Mouse (Mus musculus) kidney, embryonic 14.5 days (tissue): Measurements from ENCODE around the gene Olfr576. TPM values are rescaled to one million over a fixed set of nuclear protein-coding genes. Genes with fewer than 3 reads are reported as not detected.

Experiments
- ATAC-seq: fragments of 200-750 bp; cut with Nextera tagmentation; 2 replicates; pipeline ENCODE4 v1.8.0; 2017; ENCODE audit warnings: moderate number of reproducible peaks, mild to moderate bottlenecking, moderate TSS enrichment, moderate library complexity; ENCODE audit not compliant: low FRiP score, low TSS enrichment
- H3K27ac ChIP-seq: fragments of 300-500 bp; sonication (generic); 2 replicates; pipeline ENCODE4 v1.5.1; 2014; ENCODE audit warnings: low read depth, mild to moderate bottlenecking, low read length, moderate library complexity, mixed read lengths
- H3K27me3 ChIP-seq: fragments of 300-500 bp; sonication (generic); 2 replicates; pipeline ENCODE4 v1.6.1; 2014; ENCODE audit warnings: mild to moderate bottlenecking, low read length; ENCODE audit not compliant: control insufficient read depth, insufficient read depth
- H3K36me3 ChIP-seq: fragments of 300-500 bp; sonication (generic); 2 replicates; pipeline ENCODE4 v1.6.1; 2014; ENCODE audit warnings: low read length, mixed read lengths; ENCODE audit not compliant: control insufficient read depth, insufficient read depth
- H3K4me1 ChIP-seq: fragments of 300-500 bp; sonication (generic); 2 replicates; pipeline ENCODE4 v1.6.1; 2014; ENCODE audit warnings: low read length, mixed read lengths; ENCODE audit not compliant: control insufficient read depth, insufficient read depth
- H3K4me2 ChIP-seq: fragments of 300-500 bp; sonication (generic); replicated peaks from 2 replicates; pipeline ENCODE4 v1.6.1; 2014; ENCODE audit warnings: low read depth, mild to moderate bottlenecking, low read length
- H3K4me3 ChIP-seq: fragments of 300-500 bp; sonication (generic); 2 replicates; pipeline ENCODE4 v1.5.1; 2014; ENCODE audit warnings: mild to moderate bottlenecking, low read length
- H3K9ac ChIP-seq: fragments of 300-500 bp; sonication (generic); 2 replicates; pipeline ENCODE4 v1.6.1; 2014; ENCODE audit warnings: low read depth, mild to moderate bottlenecking, low read length, moderate library complexity
- H3K9me3 ChIP-seq: fragments of 300-500 bp; sonication (generic); 2 replicates; pipeline ENCODE4 v1.6.1; 2016; ENCODE audit warnings: low read length; ENCODE audit not compliant: control insufficient read depth
- WGBS: fragments of 180-500 bp; shearing (Covaris S2); extraction: QIAGEN DNeasy Blood & Tissue Kit; methylation state at CpG from one replicate; pipeline ENCODE4 v1.1.7; 2014; 5-methylcytosine and 5-hydroxymethylcytosine counted together
- polyA plus RNA-seq: library from polyadenylated mRNA; unstranded; fragments of >200 nt; fragmentation: Nextera tagmentation; extraction: Ambion mirVana; gene quantifications from 2 replicates; pipeline ENCODE4 v1.2.1, GENCODE M21; 2014

The Olfr576 gene
- polyA plus RNA-seq, 1 experiment from 2014 or later: not detected

DNA sequence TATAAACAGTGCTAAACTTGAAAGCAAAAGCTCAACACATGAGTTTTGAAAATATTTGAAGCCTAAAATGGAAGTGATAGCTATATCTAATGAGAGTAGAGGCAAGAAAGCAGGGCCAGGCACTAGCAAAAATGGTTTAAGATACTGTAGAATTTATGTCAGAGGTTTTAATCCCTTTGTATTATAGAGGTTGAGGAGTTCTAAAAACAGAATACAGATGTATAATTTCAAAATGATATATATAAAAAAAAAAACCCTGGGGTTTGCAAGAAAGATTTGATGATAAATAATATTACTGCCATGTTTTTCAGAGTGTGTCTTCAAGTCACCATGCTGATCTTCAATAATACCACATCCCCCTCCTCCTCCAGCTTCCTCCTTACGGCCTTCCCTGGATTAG is 14.3 kb upstream of the Olfr576 start, which contains the start of gene Olfr574:
Gene Olfr574, plus strand, starts transcription at position 301 of the 400 bp plus-strand sequence.
- Histone ChIP-seq H3K27me3 (no peaks in the 10 kb centered on the region), H3K4me2 (no peak within 1 kb of the TSS), H3K27ac (no peak within 1 kb of the TSS), H3K4me3 (no peak within 1 kb of the TSS), H3K9ac (no peak within 1 kb of the TSS), H3K4me1 (no peaks in the 10 kb centered on the region), H3K9me3 (no peaks in the 10 kb centered on the region), H3K36me3 (no peaks in the 10 kb centered on the region)
- 87% methylated on average over 1 of the region's 1 CpGs for WGBS
- no peak for ATAC-seq

- ATAC-seq: no peak
These were observed 11.7 kb upstream of the Olfr576 start for GRCm38 (mm10) chr7:102950732-102951131.

GRCm38 (mm10) chr7:102958137-102958536 is 4.3 kb upstream of the Olfr576 start:
- H3K36me3 ChIP-seq: no peaks in the 10 kb centered on the region
- H3K27ac ChIP-seq: no peak overlapping the region
- H3K4me3 ChIP-seq: no peak overlapping the region
- ATAC-seq: no peak
- H3K9ac ChIP-seq: no peak overlapping the region
- WGBS: 70% methylated on average over 3 of the region's 3 CpGs
- H3K4me2 ChIP-seq: no peak overlapping the region
- no peaks in the 10 kb centered on the region for H3K4me1 ChIP-seq
- H3K9me3 ChIP-seq: no peaks in the 10 kb centered on the region
- H3K27me3 ChIP-seq: no peaks in the 10 kb centered on the region

More at GRCm38 (mm10) chr7:102950732-102951131, 11.7 kb upstream of the Olfr576 start:
- Histone ChIP-seq H3K27me3 (no peaks in the 10 kb centered on the region), H3K4me3 (no peak overlapping the region), H3K27ac (no peak overlapping the region), H3K9ac (no peak overlapping the region), H3K36me3 (no peaks in the 10 kb centered on the region), H3K4me2 (no peak overlapping the region), H3K4me1 (no peaks in the 10 kb centered on the region), H3K9me3 (no peaks in the 10 kb centered on the region)
- 68% methylated on average over 1 of the region's 1 CpGs for WGBS

GRCm38 (mm10) chr7:102958593-102958992 is 3.9 kb upstream of the Olfr576 start, which contains the start of gene Olfr575:
Gene Olfr575, minus strand, starts transcription at chr7:102958775.
- ATAC-seq: no peak
- Histone ChIP-seq H3K27ac (no peak within 1 kb of the TSS), H3K27me3 (no peaks in the 10 kb centered on the region), H3K4me2 (no peak within 1 kb of the TSS), H3K4me3 (no peak within 1 kb of the TSS), H3K9ac (no peak within 1 kb of the TSS), H3K36me3 (no peaks in the 10 kb centered on the region), H3K4me1 (no peaks in the 10 kb centered on the region), H3K9me3 (no peaks in the 10 kb centered on the region)
- 73% methylated on average over 1 of the region's 1 CpGs for WGBS

DNA sequence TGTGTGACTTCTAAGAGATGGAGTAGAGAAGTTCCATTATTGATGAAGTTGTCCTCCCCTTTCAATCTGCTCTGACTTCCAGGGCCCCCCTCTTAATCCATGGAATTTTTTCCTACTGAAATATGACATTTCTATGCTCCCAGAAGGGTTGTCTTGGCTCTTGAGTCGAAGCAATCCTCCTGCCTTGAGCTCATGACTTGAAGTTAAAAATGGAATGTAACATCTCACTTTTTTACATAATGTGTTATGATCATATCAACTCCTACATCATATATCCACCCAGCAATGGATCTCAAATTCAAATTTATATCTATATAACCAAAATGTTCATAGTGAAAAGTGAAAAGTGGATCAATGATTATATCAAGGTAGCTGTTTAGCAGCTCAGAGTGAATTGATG is 11.9 kb downstream of the Olfr576 start:
- Histone ChIP-seq H3K4me1 (no peaks in the 10 kb centered on the region), H3K27ac (no peak overlapping the region), H3K9me3 (no peaks in the 10 kb centered on the region), H3K9ac (no peak overlapping the region), H3K27me3 (no peaks in the 10 kb centered on the region), H3K36me3 (no peaks in the 10 kb centered on the region), H3K4me2 (no peak overlapping the region), H3K4me3 (no peak overlapping the region)
- no peak for ATAC-seq
- WGBS: 58% methylated on average over 1 of the region's 1 CpGs

- Histone ChIP-seq H3K4me2 (no peak within 1 kb of the TSS), H3K27ac (no peak within 1 kb of the TSS), H3K27me3 (no peaks in the 10 kb centered on the region), H3K4me1 (no peaks in the 10 kb centered on the region), H3K9me3 (no peaks in the 10 kb centered on the region), H3K9ac (no peak within 1 kb of the TSS), H3K4me3 (no peak within 1 kb of the TSS), H3K36me3 (no peaks in the 10 kb centered on the region)
- 89% methylated on average over 2 of the region's 2 CpGs for WGBS
- ATAC-seq: no peak
These were observed 13.4 kb downstream of the Olfr576 start, which contains the start of gene Olfr577 for GRCm38 (mm10) chr7:102975843-102976242. Gene Olfr577, minus strand, starts transcription at chr7:102975943.

- Histone ChIP-seq H3K27me3 (no peaks in the 10 kb centered on the region), H3K27ac (no peak within 1 kb of the TSS), H3K4me1 (no peaks in the 10 kb centered on the region), H3K36me3 (no peaks in the 10 kb centered on the region), H3K9ac (no peak within 1 kb of the TSS), H3K4me2 (no peak within 1 kb of the TSS), H3K4me3 (no peak within 1 kb of the TSS), H3K9me3 (no peaks in the 10 kb centered on the region)
- 77% methylated on average over 3 of the region's 3 CpGs for WGBS
- no peak for ATAC-seq
These were observed 26.8 kb downstream of the Olfr576 start, which contains the start of gene Olfr578 for GRCm38 (mm10) chr7:102989224-102989623. Gene Olfr578, minus strand, starts transcription at chr7:102989324.

Other genes with a start within 250 kb of the Olfr576 start
- gene Olfr33, start 243.6 kb upstream of the Olfr576 start, polyA plus RNA-seq: not detected in 2 replicates
- not detected in 2 replicates for gene Olfr559, start 235.2 kb upstream of the Olfr576 start, polyA plus RNA-seq
- gene Olfr560, start 203.3 kb upstream of the Olfr576 start, polyA plus RNA-seq: not detected in 2 replicates
- gene Olfr78, start 203.2 kb upstream of the Olfr576 start, polyA plus RNA-seq: 0.22 and 0.27 TPM in 2 replicates
- gene Olfr561, start 191.4 kb upstream of the Olfr576 start, polyA plus RNA-seq: not detected in 2 replicates
- gene Olfr564, start 159.2 kb upstream of the Olfr576 start, polyA plus RNA-seq: not detected in 2 replicates
- gene Olfr566, start 103.9 kb upstream of the Olfr576 start, polyA plus RNA-seq: not detected in 2 replicates
- not detected in 2 replicates for gene Olfr568, start 85.5 kb upstream of the Olfr576 start, polyA plus RNA-seq
- gene Olfr569, start 71.8 kb upstream of the Olfr576 start, polyA plus RNA-seq: not detected in 2 replicates
- not detected in 2 replicates for gene Olfr570, start 68.1 kb upstream of the Olfr576 start, polyA plus RNA-seq
- not detected in 2 replicates for gene Olfr571, start 45.1 kb upstream of the Olfr576 start, polyA plus RNA-seq
- not detected in 2 replicates for gene Olfr572, start 38.3 kb upstream of the Olfr576 start, polyA plus RNA-seq
- gene Olfr573-ps1, start 20.1 kb upstream of the Olfr576 start, polyA plus RNA-seq: not detected in 2 replicates
- gene Olfr574, start 14.2 kb upstream of the Olfr576 start, polyA plus RNA-seq: not detected in 2 replicates
- not detected in 2 replicates for gene Olfr575, start 3.9 kb upstream of the Olfr576 start, polyA plus RNA-seq
- not detected in 2 replicates for gene Olfr577, start 13.3 kb downstream of the Olfr576 start, polyA plus RNA-seq
- not detected in 2 replicates for gene Olfr578, start 26.7 kb downstream of the Olfr576 start, polyA plus RNA-seq
- gene Olfr582, start 75.4 kb downstream of the Olfr576 start, polyA plus RNA-seq: not detected in 2 replicates
- not detected in 2 replicates for gene Olfr583, start 88.6 kb downstream of the Olfr576 start, polyA plus RNA-seq
- not detected in 2 replicates for gene Olfr584, start 119.2 kb downstream of the Olfr576 start, polyA plus RNA-seq
- gene Olfr585, start 135.1 kb downstream of the Olfr576 start, polyA plus RNA-seq: not detected in 2 replicates
- gene Olfr586, start 163.0 kb downstream of the Olfr576 start, polyA plus RNA-seq: not detected in 2 replicates
- gene Olfr588-ps1, start 178.2 kb downstream of the Olfr576 start, polyA plus RNA-seq: not detected in 2 replicates
- not detected in 2 replicates for gene Olfr589, start 193.7 kb downstream of the Olfr576 start, polyA plus RNA-seq
- gene Olfr591, start 215.7 kb downstream of the Olfr576 start, polyA plus RNA-seq: not detected in 2 replicates
- not detected in 2 replicates for gene Olfr592, start 222.1 kb downstream of the Olfr576 start, polyA plus RNA-seq
- gene Olfr593, start 249.2 kb downstream of the Olfr576 start, polyA plus RNA-seq: not detected in 2 replicates